Mouse (Mus musculus): Measurements from ENCODE around the gene Lysmd1. TPM values are rescaled to one million over a fixed set of nuclear protein-coding genes. Genes with fewer than 3 reads are reported as not detected.
"Not testable (repeated sequence)": the region's sequence is repeated elsewhere in the genome, so short reads cannot be mapped to it uniquely, and the experiment has no call there.

The Lysmd1 gene
- polyA plus RNA-seq, 1 experiment, result 21.4 TPM

DNA sequence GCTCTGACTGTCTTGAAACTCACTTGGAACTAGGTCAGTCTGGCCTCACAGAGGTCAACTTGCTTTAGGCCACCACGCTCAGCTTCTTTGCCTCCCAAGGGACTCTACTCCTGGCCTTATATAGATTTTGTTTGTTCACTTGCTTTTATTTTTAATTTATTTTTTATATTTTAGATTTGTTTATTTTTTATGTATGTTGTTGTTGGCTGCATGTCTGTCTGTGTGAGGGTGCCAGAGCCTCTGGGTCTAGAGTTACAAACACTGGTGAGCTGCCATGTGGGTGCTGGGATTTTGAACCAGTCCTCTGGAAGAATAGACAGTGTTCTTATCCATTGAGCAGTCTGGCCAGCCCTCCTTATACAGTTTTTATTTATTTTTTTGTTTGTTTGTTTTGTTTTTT lies 21.1 kb upstream of the Lysmd1 start:
- no peaks in the 10 kb centered on the region for H3K4me1 ChIP-seq (ENCODE audit: control insufficient read depth, insufficient read depth, low read length)
- H3K27ac ChIP-seq (ENCODE audit: insufficient read depth, low read length), result no peak overlapping the region
- TF ChIP-seq CTCF (IDR thresholded peaks at IDR 0.05; ENCODE audit: extremely low read depth, insufficient read depth, low read length) (no peak), POLR2A (IDR thresholded peaks at IDR 0.05; ENCODE audit: extremely low read depth, insufficient read depth, low read length) (no peak)
- no peak overlapping the region for H3K4me3 ChIP-seq (ENCODE audit: insufficient read depth, low read length)

DNA sequence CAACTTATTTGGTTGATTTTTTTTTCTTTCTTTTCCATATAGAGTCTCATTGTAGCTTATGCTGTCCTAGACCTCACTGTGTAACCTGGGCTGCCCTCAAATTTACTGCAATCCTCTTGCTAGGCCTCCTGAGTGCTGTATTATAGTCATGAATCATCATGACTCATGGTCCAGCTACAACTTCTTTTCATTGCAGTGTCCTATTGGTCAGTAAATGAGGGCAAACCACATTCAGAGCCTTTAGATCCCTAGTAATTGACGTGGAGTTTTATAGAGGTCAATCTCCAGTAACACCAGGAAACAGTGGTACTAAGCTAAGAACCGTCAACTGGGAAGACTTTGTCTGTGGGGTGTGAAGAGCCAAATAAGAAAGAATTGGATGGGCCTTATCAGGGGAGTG lies 16.1 kb upstream of the Lysmd1 start:
- TF ChIP-seq POLR2A (IDR thresholded peaks at IDR 0.05; ENCODE audit: extremely low read depth, insufficient read depth, low read length) (no peak), CTCF (IDR thresholded peaks at IDR 0.05; ENCODE audit: extremely low read depth, insufficient read depth, low read length) (no peak)
- H3K4me1 ChIP-seq (ENCODE audit: control insufficient read depth, insufficient read depth, low read length), result no peaks in the 10 kb centered on the region

DNA sequence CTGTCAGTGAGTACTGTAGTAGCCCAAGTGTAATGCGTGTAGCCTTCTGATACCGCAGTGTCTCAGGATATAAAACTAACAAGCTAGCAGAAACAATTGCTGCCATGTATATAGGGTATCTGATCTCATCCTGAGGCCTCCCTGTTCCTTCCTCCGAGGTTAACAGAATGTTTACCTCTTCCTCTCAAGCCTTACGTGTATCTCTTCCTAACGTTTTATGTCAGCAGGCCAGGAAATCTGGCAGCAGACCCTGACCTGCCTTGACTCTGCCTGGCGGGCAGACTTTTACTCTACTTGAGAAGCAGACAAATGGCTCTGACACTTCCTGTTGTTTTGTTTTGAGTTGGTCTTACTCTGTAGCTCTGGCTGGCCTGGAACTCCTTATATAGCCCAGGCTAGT lies 12.3 kb upstream of the Lysmd1 start:
- no peak for TF ChIP-seq POLR2A (IDR thresholded peaks at IDR 0.05; ENCODE audit: extremely low read depth, insufficient read depth, low read length)
- TF ChIP-seq CTCF (IDR thresholded peaks at IDR 0.05; ENCODE audit: extremely low read depth, insufficient read depth, low read length), result no peak
- Histone ChIP-seq H3K27ac (ENCODE audit: insufficient read depth, low read length) (no peak overlapping the region), H3K4me3 (ENCODE audit: insufficient read depth, low read length) (no peak overlapping the region), H3K4me1 (ENCODE audit: control insufficient read depth, insufficient read depth, low read length) (no peaks in the 10 kb centered on the region)

More for the DNA sequence above, 16.1 kb upstream of the Lysmd1 start:
- no peak overlapping the region for H3K4me3 ChIP-seq (ENCODE audit: insufficient read depth, low read length)
- no peak overlapping the region for H3K27ac ChIP-seq (ENCODE audit: insufficient read depth, low read length)

DNA sequence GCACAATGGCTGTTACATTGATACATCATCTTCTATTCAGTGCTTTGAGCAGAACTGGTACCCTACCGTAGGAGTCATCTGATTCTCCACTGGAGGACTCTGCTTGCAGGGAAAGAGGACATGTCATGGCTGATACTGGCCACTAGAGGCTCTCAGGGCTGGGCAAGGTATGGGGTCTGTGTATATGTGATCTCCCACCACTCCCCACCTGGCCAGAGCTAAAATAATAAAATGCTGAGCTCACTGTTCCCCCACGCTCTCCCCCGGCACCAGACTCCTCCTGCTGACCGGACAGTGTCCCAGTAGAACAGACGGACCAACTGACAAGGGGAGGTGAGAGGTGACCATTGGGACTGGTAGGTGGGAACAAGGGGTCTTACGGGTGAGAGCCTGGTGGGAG lies 9.6 kb upstream of the Lysmd1 start, which contains the start of gene Tmod4:
Tmod4 (plus strand) TSS at position 231 of the 400 bp plus-strand sequence.
- TF ChIP-seq POLR2A (IDR thresholded peaks at IDR 0.05; ENCODE audit: extremely low read depth, insufficient read depth, low read length) (no peak), CTCF (IDR thresholded peaks at IDR 0.05; ENCODE audit: extremely low read depth, insufficient read depth, low read length) (peak; percentile 43)
- no peaks in the 10 kb centered on the region for H3K4me1 ChIP-seq (ENCODE audit: control insufficient read depth, insufficient read depth, low read length)
- H3K27ac ChIP-seq (ENCODE audit: insufficient read depth, low read length), result no peak within 1 kb of the TSS
- H3K4me3 ChIP-seq (ENCODE audit: insufficient read depth, low read length), result no peak within 1 kb of the TSS

DNA sequence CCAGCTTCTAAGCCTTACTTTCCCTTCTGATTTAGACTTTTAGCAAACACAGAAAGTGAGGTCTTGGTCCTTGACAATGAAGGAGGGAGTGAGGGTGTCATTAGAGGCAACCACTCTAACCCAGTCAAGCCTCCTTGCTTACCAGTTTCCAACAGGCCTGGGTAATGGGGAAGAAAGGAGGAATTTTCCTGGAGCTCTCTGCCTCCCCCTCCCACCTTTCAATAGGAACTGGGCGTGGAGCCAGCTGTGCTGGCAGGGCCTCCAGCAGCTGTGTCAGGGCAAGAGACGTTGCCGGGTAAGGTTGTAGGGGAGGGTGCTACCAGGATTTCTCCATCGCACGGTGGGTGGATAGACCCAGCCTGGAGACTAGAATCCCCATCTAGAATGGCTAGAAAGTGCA lies 8.9 kb upstream of the Lysmd1 start:
- H3K27ac ChIP-seq (ENCODE audit: insufficient read depth, low read length), result no peak overlapping the region
- H3K4me1 ChIP-seq (ENCODE audit: control insufficient read depth, insufficient read depth, low read length), result no peaks in the 10 kb centered on the region
- no peak overlapping the region for H3K4me3 ChIP-seq (ENCODE audit: insufficient read depth, low read length)
- TF ChIP-seq POLR2A (IDR thresholded peaks at IDR 0.05; ENCODE audit: extremely low read depth, insufficient read depth, low read length), result no peak
- no peak for TF ChIP-seq CTCF (IDR thresholded peaks at IDR 0.05; ENCODE audit: extremely low read depth, insufficient read depth, low read length)

DNA sequence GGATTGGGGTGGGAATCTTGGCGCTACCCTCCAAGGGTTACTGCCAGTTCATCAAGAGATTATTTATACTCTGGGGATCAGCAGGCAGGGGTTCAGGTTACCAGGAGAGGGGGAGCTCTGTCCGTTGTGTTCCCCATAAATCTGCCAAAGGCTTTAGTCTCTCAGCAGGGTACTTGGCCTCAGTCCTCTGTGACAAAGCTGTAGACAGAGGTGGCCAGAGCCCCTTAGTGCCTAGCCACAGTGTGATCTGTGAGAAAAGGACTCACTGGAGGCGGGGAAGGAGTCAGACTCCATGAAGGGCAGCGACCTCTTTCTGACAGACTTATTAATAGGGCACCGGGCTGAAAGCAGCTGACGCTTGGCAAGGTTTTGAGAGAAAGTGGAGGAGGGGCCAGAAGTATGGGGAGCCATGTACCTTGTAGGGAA lies 4.6 kb upstream of the Lysmd1 start:
- H3K4me1 ChIP-seq (ENCODE audit: control insufficient read depth, insufficient read depth, low read length), result no peaks in the 10 kb centered on the region
- TF ChIP-seq POLR2A (IDR thresholded peaks at IDR 0.05; ENCODE audit: extremely low read depth, insufficient read depth, low read length) (no peak), CTCF (IDR thresholded peaks at IDR 0.05; ENCODE audit: extremely low read depth, insufficient read depth, low read length) (no peak)
- no peak overlapping the region for H3K4me3 ChIP-seq (ENCODE audit: insufficient read depth, low read length)
- no peak overlapping the region for H3K27ac ChIP-seq (ENCODE audit: insufficient read depth, low read length)

DNA sequence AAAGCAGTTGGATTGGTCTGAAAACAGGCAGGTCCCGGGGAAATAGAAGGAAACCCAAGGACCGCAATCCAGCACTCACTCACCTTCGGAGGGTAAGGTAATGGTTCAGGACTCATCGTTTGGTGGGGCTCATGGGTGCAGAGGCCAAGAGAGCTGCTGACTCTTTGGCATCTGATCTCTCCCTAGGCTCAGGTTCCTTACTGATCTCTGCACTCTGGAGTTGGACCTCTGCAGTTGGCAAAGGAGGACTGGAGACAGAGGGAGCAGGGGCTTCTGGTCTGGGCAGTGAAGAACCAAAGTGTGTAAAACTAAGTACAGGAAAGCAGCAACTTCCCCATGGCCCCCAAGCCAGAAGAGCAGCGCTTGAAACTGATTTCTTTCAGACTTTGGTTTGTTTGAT lies 3.8 kb upstream of the Lysmd1 start:
- TF ChIP-seq POLR2A (IDR thresholded peaks at IDR 0.05; ENCODE audit: extremely low read depth, insufficient read depth, low read length) (no peak), CTCF (IDR thresholded peaks at IDR 0.05; ENCODE audit: extremely low read depth, insufficient read depth, low read length) (no peak)
- no peak overlapping the region for H3K4me3 ChIP-seq (ENCODE audit: insufficient read depth, low read length)
- no peak overlapping the region for H3K27ac ChIP-seq (ENCODE audit: insufficient read depth, low read length)
- no peaks in the 10 kb centered on the region for H3K4me1 ChIP-seq (ENCODE audit: control insufficient read depth, insufficient read depth, low read length)

DNA sequence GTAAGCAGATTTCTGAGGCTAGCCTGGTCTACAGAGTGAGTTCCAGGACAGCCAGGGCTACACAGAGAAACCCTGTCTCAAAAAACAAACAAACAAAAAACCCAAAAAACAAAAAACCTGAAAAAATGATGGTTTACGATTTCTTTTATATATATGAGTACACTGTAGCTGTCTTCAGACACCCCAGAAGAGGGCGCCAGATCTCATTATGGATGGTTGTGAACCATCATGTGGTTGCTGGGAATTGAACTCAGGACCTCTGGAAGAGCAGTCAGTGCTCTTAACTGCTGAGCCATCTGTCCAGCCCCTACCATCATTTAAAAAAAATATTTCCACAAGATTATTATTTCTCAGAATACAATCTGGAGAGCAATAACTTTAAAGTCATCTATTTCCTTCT lies 1.5 kb upstream of the Lysmd1 start:
- H3K4me1 ChIP-seq (ENCODE audit: control insufficient read depth, insufficient read depth, low read length); H3K27ac ChIP-seq (ENCODE audit: insufficient read depth, low read length); H3K4me3 ChIP-seq (ENCODE audit: insufficient read depth, low read length): not testable (repeated sequence)

DNA sequence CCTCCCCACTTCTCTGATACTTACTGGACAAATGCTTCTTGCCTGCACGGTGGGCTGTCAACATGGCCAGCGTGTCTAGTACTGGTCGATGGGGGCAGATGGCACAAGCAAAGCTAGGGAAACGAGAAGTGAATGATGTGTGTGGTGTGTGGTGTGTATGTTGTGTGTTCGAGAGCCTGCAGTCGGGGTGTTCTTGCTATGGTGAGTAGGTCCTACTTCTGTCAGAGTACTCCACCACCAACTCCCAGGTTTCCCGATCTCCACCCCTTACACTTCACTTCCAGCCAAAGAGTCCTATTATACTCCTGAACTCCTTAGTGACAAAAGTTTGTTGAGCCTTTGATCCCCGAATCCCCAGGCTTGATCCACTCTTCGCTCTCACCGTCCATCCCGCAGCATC lies 712 bp upstream of the Lysmd1 start:
- TF ChIP-seq POLR2A (IDR thresholded peaks at IDR 0.05; ENCODE audit: extremely low read depth, insufficient read depth, low read length) (no peak), CTCF (IDR thresholded peaks at IDR 0.05; ENCODE audit: extremely low read depth, insufficient read depth, low read length) (no peak)
- no peaks in the 10 kb centered on the region for H3K4me1 ChIP-seq (ENCODE audit: control insufficient read depth, insufficient read depth, low read length)
- H3K27ac ChIP-seq (ENCODE audit: insufficient read depth, low read length), result no peak overlapping the region
- H3K4me3 ChIP-seq (ENCODE audit: insufficient read depth, low read length), result peak overlapping the region; percentile 69

DNA sequence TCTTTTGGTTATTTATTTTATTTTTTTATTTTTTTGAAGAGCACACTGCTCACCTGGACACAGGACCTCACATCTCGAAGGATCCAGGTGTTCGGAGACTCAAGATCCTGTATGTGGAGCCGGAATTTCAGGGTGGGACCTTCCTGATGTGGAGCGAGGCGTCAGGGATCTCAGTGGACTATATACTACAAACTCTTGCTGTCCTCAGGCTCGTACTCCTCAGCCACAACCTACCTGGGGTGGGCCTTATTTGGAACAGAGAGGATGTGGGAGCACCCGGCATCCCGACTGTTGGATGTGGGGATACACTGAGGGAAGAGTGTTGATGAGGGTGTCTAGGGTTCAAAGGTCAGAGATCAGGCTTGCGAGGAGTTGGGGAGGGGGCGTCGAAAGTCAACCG lies 245 bp downstream of the Lysmd1 start:
- H3K4me3 ChIP-seq (ENCODE audit: insufficient read depth, low read length), result peak overlapping the region; percentile 69; the same call in 1 of the 2 replicates
- not testable (repeated sequence) for H3K27ac ChIP-seq (ENCODE audit: insufficient read depth, low read length); H3K4me1 ChIP-seq (ENCODE audit: control insufficient read depth, insufficient read depth, low read length)

DNA sequence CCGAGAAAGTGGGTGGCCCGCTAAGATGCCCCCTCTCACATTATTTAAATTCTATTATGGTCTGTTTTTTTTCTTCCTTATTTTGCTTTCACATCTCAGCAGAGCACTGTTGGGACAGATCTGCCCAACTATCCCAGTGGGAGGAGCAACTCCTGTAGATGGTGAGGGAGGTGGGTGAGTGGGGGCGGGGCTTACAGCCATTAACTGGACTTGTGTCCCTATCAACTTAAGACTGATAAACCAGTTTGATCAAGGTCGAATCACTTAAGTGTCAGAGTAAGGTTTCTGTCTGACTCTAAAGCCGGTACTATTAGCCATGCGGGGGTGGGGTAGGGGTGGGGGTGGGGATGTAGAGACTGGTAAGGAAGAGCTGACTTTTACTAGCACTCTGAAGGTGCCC lies 1.1 kb downstream of the Lysmd1 start:
- H3K27ac ChIP-seq (ENCODE audit: insufficient read depth, low read length), result no peak overlapping the region

More for the DNA sequence above, 1.1 kb downstream of the Lysmd1 start:
- no peaks in the 10 kb centered on the region for H3K4me1 ChIP-seq (ENCODE audit: control insufficient read depth, insufficient read depth, low read length)
- peak overlapping the region; percentile 37 for H3K4me3 ChIP-seq (ENCODE audit: insufficient read depth, low read length)
- TF ChIP-seq CTCF (IDR thresholded peaks at IDR 0.05; ENCODE audit: extremely low read depth, insufficient read depth, low read length), result no peak
- no peak for TF ChIP-seq POLR2A (IDR thresholded peaks at IDR 0.05; ENCODE audit: extremely low read depth, insufficient read depth, low read length)

Measured in cortical plate, adult 2 months (tissue).